ENCODE assay signal across 19 mouse cellular contexts in genomic region chr8:30522806-30523462, GRCm38 (mm10).
DNase-seq lines count a peak whose midpoint lies in the region; ATAC-seq and TF ChIP-seq lines count a peak whose summit lies in the region.
"Had no signal": no experiment of that assay in that cellular context is flagged by ENCODE, and none has a peak within 500 bp of the region (broad histone marks: within the 10 kb centered on the region; RNA-seq: fewer than 3 reads in every experiment).

No protein-coding gene starts in this region.

- peak overlapping the region; percentile 15; the same call in 1 of the 2 replicates for H3K4me2 ChIP-seq in kidney, embryonic 15.5 days
- no peak overlapping the region for H3K4me2 ChIP-seq in midbrain, embryonic 13.5 days (replicated peaks)
- H3K4me2 ChIP-seq: heart, embryonic 15.5 days; limb, embryonic 12.5 days; liver, embryonic 13.5 days; stomach, embryonic 15.5 days had no signal

- no peaks in the 10 kb centered on the region for H3K27me3 ChIP-seq in kidney, embryonic 15.5 days
- H3K27me3 ChIP-seq in midbrain, embryonic 13.5 days: no peaks in the 10 kb centered on the region
- H3K27me3 ChIP-seq: heart, embryonic 15.5 days; limb, embryonic 12.5 days; liver, embryonic 13.5 days; stomach, embryonic 15.5 days had no signal

- H3K4me1 ChIP-seq in kidney, embryonic 15.5 days: no peaks in the 10 kb centered on the region
- peaks cover 6% of the 10 kb centered on the region; the same call in 1 of the 2 replicates for H3K4me1 ChIP-seq in midbrain, embryonic 13.5 days (replicated peaks)
- H3K4me1 ChIP-seq: heart, embryonic 15.5 days; limb, embryonic 12.5 days; liver, embryonic 13.5 days; stomach, embryonic 15.5 days had no signal

- ATAC-seq in kidney, embryonic 15.5 days (replicated peaks; ENCODE audit: low FRiP score): no peak
- ATAC-seq in midbrain, embryonic 13.5 days: 0 out of 2 replicates have a peak, but pooled peaks have one; percentile 11

- no peak overlapping the region for H3K9ac ChIP-seq in kidney, embryonic 15.5 days
- H3K9ac ChIP-seq in midbrain, embryonic 13.5 days (replicated peaks): no peak overlapping the region
- H3K9ac ChIP-seq: heart, embryonic 15.5 days; limb, embryonic 12.5 days; liver, embryonic 13.5 days; stomach, embryonic 15.5 days had no signal

- no peak for TF ChIP-seq POLR2A in brain, embryonic 14.5 days (IDR thresholded peaks at IDR 0.05; ENCODE audit: borderline replicate concordance, extremely low read depth, insufficient read depth, insufficient read length, poor library complexity, severe bottlenecking)

- H3K27ac ChIP-seq in kidney, embryonic 15.5 days: no peak overlapping the region
- H3K27ac ChIP-seq in midbrain, embryonic 13.5 days: no peak overlapping the region
- H3K27ac ChIP-seq: heart, embryonic 15.5 days; layer of hippocampus, adult 2 months; left cerebral cortex, adult 2 months; limb, embryonic 12.5 days; liver, embryonic 13.5 days; stomach, embryonic 15.5 days had no signal

- no peaks in the 10 kb centered on the region for H3K36me3 ChIP-seq in kidney, embryonic 15.5 days
- H3K36me3 ChIP-seq in midbrain, embryonic 13.5 days: no peaks in the 10 kb centered on the region
- H3K36me3 ChIP-seq: heart, embryonic 15.5 days; limb, embryonic 12.5 days; liver, embryonic 13.5 days; stomach, embryonic 15.5 days had no signal

- peak; percentile 14 to 31 for DNase-seq in cerebellum, postnatal 14 days
- DNase-seq in cerebellum, adult 18-20 months: no peak
- no peak for DNase-seq in kidney, adult 11 months
- DNase-seq in brain, embryonic 14.5 days (ENCODE audit: low read depth): peak; percentile 70
- no peak for DNase-seq in spleen, postnatal 4 days (ENCODE audit: low spot score in 2 of 2)
- DNase-seq in thymus, postnatal 0 days (ENCODE audit: low spot score): no peak
- DNase-seq: adrenal gland, postnatal 14 days; cerebellum, adult 9-10 months; heart, adult 18-20 months; kidney, adult 8-10 months; liver, embryonic 13.5 days; thymus, adult 2 months had no signal

- no peak for TF ChIP-seq CTCF in brain, embryonic 14.5 days (IDR thresholded peaks at IDR 0.05; ENCODE audit: borderline replicate concordance, extremely low read depth, insufficient read depth, insufficient read length)

- no peaks in the 10 kb centered on the region for H3K9me3 ChIP-seq in kidney, embryonic 15.5 days (replicated peaks)
- no peaks in the 10 kb centered on the region for H3K9me3 ChIP-seq in midbrain, embryonic 13.5 days
- H3K9me3 ChIP-seq: heart, embryonic 15.5 days; limb, embryonic 12.5 days; liver, embryonic 13.5 days; stomach, embryonic 15.5 days had no signal

- no peak overlapping the region for H3K4me3 ChIP-seq in kidney, embryonic 15.5 days (replicated peaks)
- no peak overlapping the region for H3K4me3 ChIP-seq in midbrain, embryonic 13.5 days (replicated peaks)
- H3K4me3 ChIP-seq: heart, embryonic 15.5 days; layer of hippocampus, adult 2 months; left cerebral cortex, adult 2 months; limb, embryonic 12.5 days; liver, embryonic 13.5 days; stomach, embryonic 15.5 days had no signal

- WGBS in kidney, embryonic 15.5 days: 42% methylated on average over 10 of the region's 10 CpGs
- WGBS in midbrain, embryonic 13.5 days: 42% methylated on average over 10 of the region's 10 CpGs

Comparison
In these comparisons a context has a peak if more than half of its experiments do, and no peak if none do; other contexts are left out.
1. DNase-seq: peak in cerebellum, postnatal 14 days (2 of 2) and brain, embryonic 14.5 days (single experiment); none in cerebellum, adult 18-20 months (0 of 2), kidney, adult 11 months (single experiment), spleen, postnatal 4 days (0 of 2) and thymus, postnatal 0 days (single experiment).